Mouse (Mus musculus) skeletal muscle tissue, adult 2 months (tissue): ENCODE measurements at regions not wholly inside any gene's neighbourhood (a gene's known extent, or its start where the extent isn't known, plus 50 kb on each side); places are given as distances from the start of the nearest gene placed in this dataset.
A peak's percentile ranks its signal among the peaks of the same experiment; 100 is the strongest.

Experiments
- DNase-seq: peaks from one replicate; pipeline ENCODE4 v3.0.0-alpha.2; 2012; ENCODE audit warnings: low read depth, low spot score

GRCm38 (mm10) chr13:82366768-82367167 is 583.9 kb downstream of the Cetn3 start:
- no peak for DNase-seq

- DNase-seq: no peak
Observed at GRCm38 (mm10) chr13:82371579-82371978, 588.7 kb downstream of the Cetn3 start.

GRCm38 (mm10) chr13:82372612-82373011 is 589.7 kb downstream of the Cetn3 start:
- no peak for DNase-seq

GRCm38 (mm10) chr13:82392908-82393307 is 610.0 kb downstream of the Cetn3 start:
- DNase-seq: no peak

- no peak for DNase-seq
Observed at GRCm38 (mm10) chr13:82393496-82393895, 610.6 kb downstream of the Cetn3 start.

GRCm38 (mm10) chr13:82413677-82414076 is 630.8 kb downstream of the Cetn3 start:
- no peak for DNase-seq

GRCm38 (mm10) chr13:82420966-82421365 is 638.1 kb downstream of the Cetn3 start:
- no peak for DNase-seq

GRCm38 (mm10) chr13:82423911-82424654 is 641.2 kb downstream of the Cetn3 start:
- no peak for DNase-seq

- DNase-seq: peak; percentile 13
Observed at GRCm38 (mm10) chr13:82424732-82425341, 642.0 kb downstream of the Cetn3 start.

GRCm38 (mm10) chr13:82432411-82432810 is 649.5 kb downstream of the Cetn3 start:
- no peak for DNase-seq

GRCm38 (mm10) chr13:82439294-82439693 is 656.4 kb downstream of the Cetn3 start:
- no peak for DNase-seq

GRCm38 (mm10) chr13:82453650-82454049 is 670.8 kb downstream of the Cetn3 start:
- DNase-seq: no peak

GRCm38 (mm10) chr13:82483265-82483929 is 700.5 kb downstream of the Cetn3 start:
- no peak for DNase-seq

- peak; percentile 3 for DNase-seq
Observed at GRCm38 (mm10) chr13:82496606-82497005, 713.7 kb downstream of the Cetn3 start.

- no peak for DNase-seq
Observed at GRCm38 (mm10) chr13:82508176-82508575, 725.3 kb downstream of the Cetn3 start.

GRCm38 (mm10) chr13:82509512-82509911 is 726.6 kb downstream of the Cetn3 start:
- no peak for DNase-seq
